Mouse (Mus musculus) C2C12 (cell line): ENCODE results near the gene Lmf1. TPM values are rescaled to one million over a fixed set of nuclear protein-coding genes. Genes with fewer than 3 reads are reported as not detected.

Experiments
- H3K27me3 ChIP-seq: one replicate; pipeline ENCODE4 v1.6.1; 2011; ENCODE audit not compliant: control insufficient read depth, insufficient read depth, insufficient read length
- H3K36me3 ChIP-seq: one replicate; pipeline ENCODE4 v1.6.1; 2011; ENCODE audit not compliant: control insufficient read depth, insufficient read depth
- H3K4me3 ChIP-seq: one replicate; pipeline ENCODE4 v1.5.1; 2011; ENCODE audit warnings: mild to moderate bottlenecking, control low read depth; ENCODE audit not compliant: poor library complexity, insufficient read depth, severe bottlenecking
- H3K79me2 ChIP-seq: one replicate; pipeline ENCODE4 v1.6.1; 2011; ENCODE audit not compliant: control insufficient read depth, insufficient read depth
- H3K79me3 ChIP-seq: one replicate; pipeline ENCODE4 v1.6.1; 2011; ENCODE audit warnings: low read depth, control low read depth
- H3ac ChIP-seq: one replicate; pipeline ENCODE3; 2011; ENCODE audit warnings: low read depth; ENCODE audit not compliant: control insufficient read depth, insufficient read length
- CEBPB ChIP-seq: IDR thresholded peaks from one replicate; pipeline ENCODE4 v1.6.1; 2011; ENCODE audit warnings: low read depth, mild to moderate bottlenecking, control low read depth, moderate library complexity
- CTCF ChIP-seq: IDR thresholded peaks from one replicate; pipeline ENCODE4 v1.5.1; 2011; ENCODE audit not compliant: control insufficient read depth, insufficient read depth, insufficient read length
- FOSL1 ChIP-seq: IDR thresholded peaks from one replicate; pipeline ENCODE4 v1.8.0; 2011; ENCODE audit warnings: mild to moderate bottlenecking, low read length; ENCODE audit not compliant: poor library complexity, insufficient read depth, severe bottlenecking
- MAX ChIP-seq: IDR thresholded peaks from one replicate; pipeline ENCODE4 v1.6.1; 2011; ENCODE audit warnings: mild to moderate bottlenecking, control low read depth
- MYOD1 ChIP-seq: IDR thresholded peaks from one replicate; pipeline ENCODE4 v1.6.1; 2011; ENCODE audit warnings: low read depth; ENCODE audit not compliant: control insufficient read depth, insufficient read length
- MYOG ChIP-seq: IDR thresholded peaks from one replicate; pipeline ENCODE4 v1.6.1; 2011; ENCODE audit not compliant: control insufficient read depth, insufficient read length; ENCODE audit errors: extremely low read depth
- USF1 ChIP-seq: IDR thresholded peaks from one replicate; pipeline ENCODE4 v1.6.1; 2011; ENCODE audit warnings: low read depth, mild to moderate bottlenecking, control low read depth, moderate library complexity
- polyA plus RNA-seq: library from polyadenylated mRNA; unstranded; fragments of >200 nt; fragmentation: generic; extraction: Trizol; gene quantifications from one replicate; pipeline ENCODE4 v1.2.1, GENCODE M21; 2012; ENCODE audit warnings: missing spikeins

Lmf1 gene
- polyA plus RNA-seq, 1 experiment = 14.0 TPM

DNA sequence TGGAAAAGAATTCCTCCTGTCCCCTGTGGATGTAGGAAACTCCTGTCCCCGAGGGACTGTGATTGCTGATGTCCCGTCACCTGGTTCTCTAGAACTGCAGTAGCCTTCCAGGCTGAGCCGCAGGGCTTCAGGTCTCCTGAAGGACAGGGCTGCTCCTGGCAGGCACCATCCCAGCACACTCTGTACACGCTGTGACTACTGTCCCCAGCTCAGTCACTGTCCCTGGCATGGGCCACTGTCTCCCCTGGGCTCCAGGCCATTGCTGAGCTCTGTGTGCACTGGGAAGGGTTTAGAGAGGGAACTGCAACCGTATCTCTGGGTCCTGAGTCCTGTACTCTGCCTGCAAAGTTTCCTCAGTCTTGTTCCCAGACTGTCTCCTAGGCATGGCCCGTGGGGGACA, 13.5 kb downstream of the Lmf1 start:
- TF ChIP-seq MAX (no peak), CEBPB (no peak), MYOG (no peak)
- Histone ChIP-seq H3K36me3 (peaks cover 5% of the 10 kb centered on the region), H3K4me3 (no peak overlapping the region), H3K79me3 (no peaks in the 10 kb centered on the region), H3ac (no peak overlapping the region), H3K27me3 (no peaks in the 10 kb centered on the region), H3K79me2 (no peaks in the 10 kb centered on the region)

DNA sequence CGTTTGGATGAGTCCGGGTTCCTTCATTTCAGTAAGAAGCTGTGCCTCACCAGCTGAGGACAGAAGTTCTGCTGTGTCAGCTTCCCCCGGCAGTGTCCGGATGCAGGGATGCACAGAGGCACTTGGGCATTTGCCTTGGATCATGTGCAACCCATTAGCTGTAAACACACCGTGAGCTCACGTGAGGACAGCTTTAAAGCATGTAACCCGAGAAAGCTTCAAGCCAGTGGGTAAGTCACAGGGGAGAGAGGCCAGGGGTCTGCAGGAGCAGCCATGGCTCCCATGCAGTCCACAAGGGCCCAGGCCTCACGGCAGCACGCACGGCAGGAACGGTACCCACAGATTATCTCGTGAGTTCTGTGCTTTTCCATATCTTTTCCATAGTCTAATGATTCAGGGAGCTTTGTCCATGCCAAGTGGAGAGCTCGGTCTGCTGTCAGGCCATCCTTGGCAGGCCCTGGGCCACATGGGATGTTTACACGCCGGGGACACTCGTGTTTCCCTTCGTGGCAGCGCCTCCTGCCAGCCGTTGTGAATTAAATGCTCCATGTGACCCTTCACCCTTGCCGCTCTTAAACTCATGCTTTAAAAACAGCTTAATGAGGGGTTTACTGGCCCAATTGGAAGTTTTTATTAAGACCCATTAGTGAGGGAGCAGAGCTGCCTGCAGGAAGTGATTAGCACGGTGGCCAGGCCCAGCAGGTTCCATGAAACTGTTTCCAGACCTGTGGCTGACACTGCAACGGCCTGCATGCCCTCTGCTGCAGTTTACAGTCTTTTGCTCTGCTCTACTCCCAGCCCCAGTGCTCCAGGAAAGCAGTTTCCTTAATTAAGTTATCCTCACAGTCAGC, 14.8 kb downstream of the Lmf1 start:
- Histone ChIP-seq H3K79me3 (no peaks in the 10 kb centered on the region), H3K27me3 (no peaks in the 10 kb centered on the region), H3K36me3 (peaks cover 4% of the 10 kb centered on the region), H3K79me2 (no peaks in the 10 kb centered on the region), H3K4me3 (no peak overlapping the region), H3ac (no peak overlapping the region)
- no peak for TF ChIP-seq MYOG
- no peak for TF ChIP-seq CEBPB
- no peak for TF ChIP-seq FOSL1
- no peak for TF ChIP-seq MYOD1
- TF ChIP-seq USF1 = no peak
- no peak for TF ChIP-seq MAX

DNA sequence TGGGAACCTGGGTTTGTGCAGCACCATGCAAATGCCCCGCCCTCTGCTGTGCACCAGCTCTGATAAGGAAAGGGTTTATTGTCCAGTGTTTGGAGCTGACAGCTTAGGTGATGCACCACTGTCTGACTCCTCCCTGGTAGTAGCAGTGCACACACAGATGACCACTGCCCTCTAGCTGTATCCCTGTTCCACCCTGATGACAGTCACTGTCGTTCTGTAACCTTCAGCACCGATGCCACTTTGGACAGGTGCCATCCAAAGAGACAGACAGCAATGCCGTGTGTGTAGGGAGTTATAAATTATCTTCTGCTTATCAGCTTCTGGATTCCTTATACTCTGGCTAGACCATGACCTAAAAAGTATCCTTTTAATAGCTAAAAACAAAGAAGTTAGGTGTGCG, 16.6 kb downstream of the Lmf1 start:
- no peaks in the 10 kb centered on the region for H3K27me3 ChIP-seq
- TF ChIP-seq CEBPB = no peak
- peak; percentile 24 for TF ChIP-seq CTCF
- no peaks in the 10 kb centered on the region for H3K79me2 ChIP-seq
- H3K79me3 ChIP-seq = no peaks in the 10 kb centered on the region
- no peak overlapping the region for H3K4me3 ChIP-seq
- H3ac ChIP-seq = no peak overlapping the region
- peaks cover 1% of the 10 kb centered on the region for H3K36me3 ChIP-seq

GRCm38 (mm10) chr17:25597537-25597936, 18.7 kb downstream of the Lmf1 start:
- TF ChIP-seq MYOG (no peak), MAX (no peak), CEBPB (no peak), FOSL1 (no peak), MYOD1 (no peak), CTCF (no peak), USF1 (no peak)

GRCm38 (mm10) chr17:25602366-25602765, 23.5 kb downstream of the Lmf1 start:
- TF ChIP-seq CTCF = no peak
- TF ChIP-seq FOSL1 = no peak
- no peak for TF ChIP-seq USF1
- no peak for TF ChIP-seq CEBPB
- TF ChIP-seq MYOG = no peak
- no peak for TF ChIP-seq MAX
- no peak for TF ChIP-seq MYOD1
- Histone ChIP-seq H3K36me3 (no peaks in the 10 kb centered on the region), H3K79me2 (no peaks in the 10 kb centered on the region), H3K4me3 (no peak overlapping the region), H3K27me3 (no peaks in the 10 kb centered on the region), H3K79me3 (no peaks in the 10 kb centered on the region), H3ac (no peak overlapping the region)

More at GRCm38 (mm10) chr17:25597537-25597936, 18.7 kb downstream of the Lmf1 start:
- Histone ChIP-seq H3K4me3 (no peak overlapping the region), H3ac (no peak overlapping the region), H3K79me3 (no peaks in the 10 kb centered on the region), H3K36me3 (no peaks in the 10 kb centered on the region), H3K27me3 (no peaks in the 10 kb centered on the region), H3K79me2 (no peaks in the 10 kb centered on the region)

- H3K79me2 ChIP-seq = no peaks in the 10 kb centered on the region
- H3ac ChIP-seq = no peak overlapping the region
- H3K27me3 ChIP-seq = no peaks in the 10 kb centered on the region
- no peak overlapping the region for H3K4me3 ChIP-seq
- TF ChIP-seq MYOD1 = no peak
- TF ChIP-seq FOSL1 = no peak
- TF ChIP-seq USF1 = no peak
- no peak for TF ChIP-seq MAX
- TF ChIP-seq CEBPB = no peak
- TF ChIP-seq MYOG = no peak
- TF ChIP-seq CTCF = no peak
- H3K79me3 ChIP-seq = no peaks in the 10 kb centered on the region
- no peaks in the 10 kb centered on the region for H3K36me3 ChIP-seq
Observed at GRCm38 (mm10) chr17:25604234-25604633, 25.3 kb downstream of the Lmf1 start.
